Mouse (Mus musculus) small intestine, adult 2 months (tissue): ENCODE data around the gene Gm13871. TPM values are rescaled to one million over a fixed set of nuclear protein-coding genes. Genes with fewer than 3 reads are reported as not detected.
"Not testable (repeated sequence)": the region's sequence is repeated elsewhere in the genome, so short reads cannot be mapped to it uniquely, and the experiment has no call there.

Source experiments
- H3K27ac ChIP-seq: fragments of 200-500 bp; 2 replicates; pipeline ENCODE4 v1.5.1; 2012; ENCODE audit warnings: low read depth, low read length, control low read depth, inconsistent platforms; ENCODE audit not compliant: insufficient read depth
- H3K27me3 ChIP-seq: fragments of 200-500 bp; 2 replicates; pipeline ENCODE4 v1.6.1; 2012; ENCODE audit warnings: mild to moderate bottlenecking, moderate library complexity, low read length, inconsistent platforms; ENCODE audit not compliant: control insufficient read depth, insufficient read depth
- H3K36me3 ChIP-seq: fragments of 200-500 bp; 2 replicates; pipeline ENCODE4 v1.6.1; 2012; ENCODE audit warnings: mild to moderate bottlenecking, low read length, control low read depth, inconsistent platforms; ENCODE audit not compliant: control insufficient read depth, insufficient read depth
- H3K4me1 ChIP-seq: fragments of 200-500 bp; 2 replicates; pipeline ENCODE4 v1.6.1; 2012; ENCODE audit warnings: low read length, inconsistent platforms, mixed read lengths; ENCODE audit not compliant: control insufficient read depth, insufficient read depth, insufficient read length
- H3K4me3 ChIP-seq: fragments of 200-500 bp; 2 replicates; pipeline ENCODE4 v1.5.1; 2012; ENCODE audit warnings: low read depth, mild to moderate bottlenecking, control low read depth, inconsistent platforms, low read length, moderate library complexity
- CTCF ChIP-seq: fragments of 200-500 bp; IDR thresholded peaks from 2 replicates; pipeline ENCODE4 v1.5.1; 2012; ENCODE audit warnings: low read depth, mild to moderate bottlenecking, control low read depth, inconsistent platforms, low read length, moderate library complexity, mixed read lengths; ENCODE audit not compliant: insufficient replicate concordance, insufficient read length; ENCODE audit errors: extremely low read depth
- POLR2A ChIP-seq: fragments of 200-500 bp; IDR thresholded peaks from 2 replicates; pipeline ENCODE4 v1.6.1; 2012; ENCODE audit warnings: low read depth, mild to moderate bottlenecking, control low read depth, inconsistent platforms, low read length, moderate library complexity
- WGBS: fragments of 180-500 bp; shearing (Covaris S2); methylation state at CpG from one replicate; pipeline ENCODE4 v1.1.7; 2018; 5-methylcytosine and 5-hydroxymethylcytosine counted together
- polyA plus RNA-seq: library from polyadenylated mRNA; depleted of rRNA; stranded (reverse); fragments of >200 nt; gene quantifications from 2 replicates; pipeline ENCODE4 v1.2.3, GENCODE M21; 2012; rRNA removed

The Gm13871 gene
- not detected in 2 replicates for polyA plus RNA-seq

DNA sequence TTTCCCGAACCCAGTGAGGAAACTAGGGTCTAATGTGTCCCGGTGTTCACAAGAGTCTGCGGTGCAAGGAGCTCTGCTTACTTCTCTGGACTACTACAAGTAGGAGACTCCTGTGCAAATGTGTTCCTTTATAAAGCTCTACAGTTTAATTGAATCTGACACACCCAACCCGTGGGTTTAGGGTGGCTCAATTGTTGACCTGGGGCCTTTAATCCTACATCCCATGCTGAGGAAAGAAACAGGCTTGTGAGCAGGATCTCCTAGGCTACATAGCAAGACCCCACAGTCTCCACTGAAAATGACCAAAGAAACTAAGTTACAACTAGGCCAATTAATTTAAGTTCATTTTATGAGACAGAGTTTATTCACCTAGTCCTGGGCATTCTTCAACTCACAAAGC lies at the start of gene Gm13871:
Gene Gm13871, minus strand, starts transcription at position 101 of the 400 bp plus-strand sequence.
- not testable (repeated sequence) for H3K4me3 ChIP-seq, H3K27ac ChIP-seq, H3K36me3 ChIP-seq, H3K27me3 ChIP-seq, H3K4me1 ChIP-seq
- no CpG with 5 or more reads among the region's 4 CpGs for whole genome bisulfite sequencing

DNA sequence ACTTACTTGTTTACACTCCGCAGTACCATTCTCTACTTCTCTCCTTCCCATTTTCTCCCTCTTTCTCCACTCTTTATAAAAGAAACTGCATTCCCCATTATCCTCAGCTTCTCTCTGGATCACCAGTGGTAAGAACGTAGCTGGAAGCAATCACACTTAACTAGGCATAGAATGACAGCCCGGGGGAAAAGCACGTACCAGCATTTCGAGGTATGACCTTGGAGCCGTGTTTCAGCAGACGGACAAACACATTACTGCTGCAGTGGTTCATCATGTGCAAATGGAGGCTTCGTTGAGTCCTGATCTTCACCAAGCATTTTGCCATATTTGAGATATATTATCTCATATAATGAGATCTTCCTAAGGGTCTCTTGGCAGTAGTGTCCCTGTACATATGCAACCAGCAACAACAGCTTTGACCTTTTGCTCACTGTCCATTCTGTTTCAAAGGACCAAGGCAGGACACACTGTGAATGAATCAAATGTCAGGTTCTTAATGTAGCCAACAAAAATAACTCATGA lies 44.7 kb upstream of the Gm13871 start, which contains the start of gene 2310002L09Rik:
Gene 2310002L09Rik, minus strand, starts transcription at position 472 of the 522 bp plus-strand sequence.
- no peak within 1 kb of the TSS for H3K27ac ChIP-seq
- H3K36me3 ChIP-seq, result no peaks in the 10 kb centered on the region
- H3K27me3 ChIP-seq, result no peaks in the 10 kb centered on the region
- no peak within 1 kb of the TSS for H3K4me3 ChIP-seq
- 77% methylated on average over 8 of the region's 8 CpGs for WGBS
- H3K4me1 ChIP-seq, result no peaks in the 10 kb centered on the region
- TF ChIP-seq POLR2A, result no peak
- no peak for TF ChIP-seq CTCF

DNA sequence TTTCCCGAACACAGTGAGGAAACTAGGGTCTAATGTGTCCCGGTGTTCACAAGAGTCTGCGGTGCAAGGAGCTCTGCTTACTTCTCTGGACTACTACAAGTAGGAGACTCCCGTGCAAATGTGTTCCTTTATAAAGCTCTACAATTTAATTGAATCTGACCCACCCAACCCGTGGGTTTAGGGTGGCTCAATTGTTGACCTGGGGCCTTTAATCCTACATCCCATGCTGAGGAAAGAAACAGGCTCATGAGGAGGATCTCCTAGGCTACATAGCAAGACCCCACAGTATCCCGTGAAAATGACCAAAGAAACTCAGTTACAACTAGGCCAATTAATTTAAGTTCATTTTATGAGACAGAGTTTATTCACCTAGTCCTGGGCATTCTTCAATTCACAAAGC lies 14.9 kb upstream of the Gm13871 start, which contains the start of gene Gm11756:
Gene Gm11756, minus strand, starts transcription at position 101 of the 400 bp plus-strand sequence.
- H3K4me1 ChIP-seq, H3K27me3 ChIP-seq, H3K27ac ChIP-seq, H3K36me3 ChIP-seq, H3K4me3 ChIP-seq: not testable (repeated sequence)
- WGBS, result 82% methylated on average over 6 of the region's 6 CpGs

DNA sequence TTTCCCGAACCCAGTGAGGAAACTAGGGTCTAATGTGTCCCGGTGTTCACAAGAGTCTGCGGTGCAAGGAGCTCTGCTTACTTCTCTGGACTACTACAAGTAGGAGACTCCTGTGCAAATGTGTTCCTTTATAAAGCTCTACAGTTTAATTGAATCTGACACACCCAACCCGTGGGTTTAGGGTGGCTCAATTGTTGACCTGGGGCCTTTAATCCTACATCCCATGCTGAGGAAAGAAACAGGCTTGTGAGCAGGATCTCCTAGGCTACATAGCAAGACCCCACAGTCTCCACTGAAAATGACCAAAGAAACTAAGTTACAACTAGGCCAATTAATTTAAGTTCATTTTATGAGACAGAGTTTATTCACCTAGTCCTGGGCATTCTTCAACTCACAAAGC lies 14.7 kb downstream of the Gm13871 start, which contains the start of gene Gm11757:
Gene Gm11757, minus strand, starts transcription at position 101 of the 400 bp plus-strand sequence.
- H3K36me3 ChIP-seq, H3K4me1 ChIP-seq, H3K27me3 ChIP-seq, H3K27ac ChIP-seq, H3K4me3 ChIP-seq: not testable (repeated sequence)
- WGBS, result no CpG with 5 or more reads among the region's 4 CpGs

DNA sequence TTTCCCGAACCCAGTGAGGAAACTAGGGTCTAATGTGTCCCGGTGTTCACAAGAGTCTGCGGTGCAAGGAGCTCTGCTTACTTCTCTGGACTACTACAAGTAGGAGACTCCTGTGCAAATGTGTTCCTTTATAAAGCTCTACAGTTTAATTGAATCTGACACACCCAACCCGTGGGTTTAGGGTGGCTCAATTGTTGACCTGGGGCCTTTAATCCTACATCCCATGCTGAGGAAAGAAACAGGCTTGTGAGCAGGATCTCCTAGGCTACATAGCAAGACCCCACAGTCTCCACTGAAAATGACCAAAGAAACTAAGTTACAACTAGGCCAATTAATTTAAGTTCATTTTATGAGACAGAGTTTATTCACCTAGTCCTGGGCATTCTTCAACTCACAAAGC lies 29.6 kb downstream of the Gm13871 start, which contains the start of gene Gm11758:
Gene Gm11758, minus strand, starts transcription at position 101 of the 400 bp plus-strand sequence.
- H3K4me1 ChIP-seq, H3K27ac ChIP-seq, H3K27me3 ChIP-seq, H3K36me3 ChIP-seq, H3K4me3 ChIP-seq: not testable (repeated sequence)
- no CpG with 5 or more reads among the region's 4 CpGs for WGBS

Other genes starting within 250 kb of the Gm13871 start
- gene Gm11239, start 237.6 kb downstream of the Gm13871 start, polyA plus RNA-seq, result not detected in 2 replicates
- gene Gm428, start 222.4 kb downstream of the Gm13871 start, polyA plus RNA-seq, result not detected in 2 replicates
- 3.9 and 4.3 TPM in 2 replicates for gene Rasef, start 115.0 kb downstream of the Gm13871 start, polyA plus RNA-seq
- not detected in 2 replicates for gene Gm11758, start 29.7 kb downstream of the Gm13871 start, polyA plus RNA-seq
- gene Gm11757, start 14.8 kb downstream of the Gm13871 start, polyA plus RNA-seq, result not detected in 2 replicates
- gene Gm11756, start 14.8 kb upstream of the Gm13871 start, polyA plus RNA-seq, result not detected in 2 replicates
- not detected in 2 replicates for gene 2310002L09Rik, start 44.9 kb upstream of the Gm13871 start, polyA plus RNA-seq
- 0.11 and 0.47 TPM in 2 replicates for gene Frmd3, start 107.5 kb upstream of the Gm13871 start, polyA plus RNA-seq